In genomic region chr11:52345939-52346634, GRCm38 (mm10) we compare ENCODE assay signal across 8 mouse cellular contexts. TPM values are rescaled to one million over a fixed set of nuclear protein-coding genes. Genes with fewer than 3 reads are reported as not detected.
DNase-seq lines count a peak whose midpoint lies in the region; ATAC-seq and TF ChIP-seq lines count a peak whose summit lies in the region.

No protein-coding gene starts in this region.

- in situ Hi-C loops in ES-E14 (cut with MboI; ENCODE audit: low sequenced_read_pairs in 2 of 2, unreplicated experiment in 2 of 2): loop anchor here (10.0 kb wide), 3 partner anchors 91 to 211 kb away; no protein-coding TSS in a partner anchor

- peak; percentile 98 for DNase-seq in ES-E14 (ENCODE audit: low read depth, low spot score)
- peak; percentile 84 for DNase-seq in cerebellum, adult 11 months
- peak; percentile 75 to 82 for DNase-seq in heart, postnatal 36 days
- peak; percentile 76 to 84 for DNase-seq in layer of hippocampus, adult 2 months (ENCODE audit: low spot score in 2 of 2)
- peak; percentile 97 for DNase-seq in lung, embryonic 14.5 days
- DNase-seq in thymus, adult 2 months: peak; percentile 93

- H3K4me1 ChIP-seq in ES-E14 (ENCODE audit: control insufficient read depth in 2 of 2, insufficient read depth in 2 of 2, low read length in 2 of 2, poor library complexity in 1 of 2): peaks cover 3 to 20% of the 10 kb centered on the region in 2 experiments
- peaks cover 4% of the 10 kb centered on the region; the same call in 1 of the 2 replicates for H3K4me1 ChIP-seq in forebrain, embryonic 15.5 days
- H3K4me1 ChIP-seq in lung, embryonic 14.5 days (ENCODE audit: insufficient read depth): no peaks in the 10 kb centered on the region
- peaks cover 14% of the 10 kb centered on the region for H3K4me1 ChIP-seq in olfactory bulb, adult 2 months (ENCODE audit: control insufficient read depth, insufficient read depth, low read length)
- H3K4me1 ChIP-seq in thymus, adult 2 months (replicated peaks; ENCODE audit: control insufficient read depth, insufficient read depth, low read length): peaks cover 53% of the 10 kb centered on the region

- intact Hi-C loops in heart, postnatal 36 days (cut with DNase I): loop anchor here (1.0 to 2.0 kb wide), 2 partner anchors 126 to 203 kb away; no protein-coding TSS in a partner anchor

- peak; percentile 98 for TF ChIP-seq CTCF in layer of hippocampus, adult 2 months (conservative IDR thresholded peaks at IDR 0.05)
- peak; percentile 95 for TF ChIP-seq CTCF in lung, embryonic 14.5 days (IDR thresholded peaks at IDR 0.05; ENCODE audit: low read depth)
- TF ChIP-seq CTCF in olfactory bulb, adult 2 months (IDR thresholded peaks at IDR 0.05; ENCODE audit: insufficient read depth, low read depth, low read length): peak; percentile 82
- TF ChIP-seq CTCF in thymus, adult 2 months (IDR thresholded peaks at IDR 0.05; ENCODE audit: borderline replicate concordance, control insufficient read depth, extremely low read depth, insufficient read depth, low read length, poor library complexity): peak; percentile 77; the same call in 1 of the 2 replicates

- no peaks in the 10 kb centered on the region for H3K9me3 ChIP-seq in ES-E14 (ENCODE audit: control insufficient read depth, insufficient read depth, low read depth, low read length)
- no peaks in the 10 kb centered on the region for H3K9me3 ChIP-seq in forebrain, embryonic 15.5 days
- no peaks in the 10 kb centered on the region for H3K9me3 ChIP-seq in lung, embryonic 14.5 days (ENCODE audit: low read depth, low read length)

- peak overlapping the region; percentile 41 to 74 for H3K4me3 ChIP-seq in ES-E14 (ENCODE audit: insufficient read depth in 1 of 2, low read depth in 1 of 2, low read length in 2 of 2, poor library complexity in 1 of 2, severe bottlenecking in 1 of 2)
- peak overlapping the region; percentile 24 for H3K4me3 ChIP-seq in forebrain, embryonic 15.5 days
- peak overlapping the region; percentile 30 for H3K4me3 ChIP-seq in layer of hippocampus, adult 2 months
- peak overlapping the region; percentile 30 for H3K4me3 ChIP-seq in lung, embryonic 14.5 days (ENCODE audit: low read depth, low read length)
- H3K4me3 ChIP-seq in olfactory bulb, adult 2 months (ENCODE audit: insufficient read depth, low read depth, low read length): peak overlapping the region; percentile 28; the same call in 1 of the 2 replicates
- peak overlapping the region; percentile 13; the same call in 1 of the 2 replicates for H3K4me3 ChIP-seq in thymus, adult 2 months (ENCODE audit: control insufficient read depth, insufficient read depth, low read length)

- H3K4me2 ChIP-seq in forebrain, embryonic 15.5 days (replicated peaks): peak overlapping the region; percentile 37
- peak overlapping the region; percentile 63 for H3K4me2 ChIP-seq in lung, embryonic 14.5 days

- H3K27ac ChIP-seq in ES-E14 (ENCODE audit: insufficient read depth, low read depth, low read length, poor library complexity, severe bottlenecking): no peak overlapping the region; the same call in 1 of the 2 replicates
- H3K27ac ChIP-seq in forebrain, embryonic 15.5 days (replicated peaks): no peak overlapping the region; the same call in 1 of the 2 replicates
- H3K27ac ChIP-seq in layer of hippocampus, adult 2 months: peak overlapping the region; percentile 37
- no peak overlapping the region for H3K27ac ChIP-seq in lung, embryonic 14.5 days (ENCODE audit: low read depth)
- no peak overlapping the region for H3K27ac ChIP-seq in olfactory bulb, adult 2 months (ENCODE audit: insufficient read depth, low read depth, low read length)
- H3K27ac ChIP-seq in thymus, adult 2 months (ENCODE audit: control insufficient read depth, insufficient read depth, low read length): peak overlapping the region; percentile 13

- peak; percentile 30; the same call in 1 of the 2 replicates for ATAC-seq in forebrain, embryonic 15.5 days (replicated peaks)
- peak; percentile 35; the same call in 1 of the 2 replicates for ATAC-seq in lung, embryonic 14.5 days (ENCODE audit: insufficient read depth)

- H3K27me3 ChIP-seq in forebrain, embryonic 15.5 days: no peaks in the 10 kb centered on the region
- H3K27me3 ChIP-seq in lung, embryonic 14.5 days (ENCODE audit: insufficient read depth, low read length): no peaks in the 10 kb centered on the region
- no peaks in the 10 kb centered on the region for H3K27me3 ChIP-seq in thymus, adult 2 months (ENCODE audit: control insufficient read depth, insufficient read depth, low read length)

- TF ChIP-seq POLR2A in olfactory bulb, adult 2 months (IDR thresholded peaks at IDR 0.05; ENCODE audit: insufficient read depth, low read depth, low read length): no peak
- TF ChIP-seq POLR2A in thymus, adult 2 months (IDR thresholded peaks at IDR 0.05; ENCODE audit: control insufficient read depth, extremely low read depth, insufficient read depth, low read length, poor library complexity): no peak

- WGBS in forebrain, embryonic 15.5 days: 11% methylated on average over 11 of the region's 12 CpGs
- 11% methylated on average over 10 of the region's 12 CpGs for WGBS in lung, embryonic 14.5 days
- 16% methylated on average over 12 of the region's 12 CpGs for WGBS in olfactory bulb, adult 2 months
- WGBS in thymus, adult 2 months: 3% methylated on average over 12 of the region's 12 CpGs

- H3K9ac ChIP-seq in ES-E14 (ENCODE audit: insufficient read depth, low read depth, low read length, poor library complexity, severe bottlenecking): peak overlapping the region; percentile 14; the same call in 1 of the 2 replicates
- no peak overlapping the region; the same call in 1 of the 2 replicates for H3K9ac ChIP-seq in forebrain, embryonic 15.5 days (replicated peaks)
- peak overlapping the region; percentile 31; the same call in 1 of the 2 replicates for H3K9ac ChIP-seq in lung, embryonic 14.5 days

- no peaks in the 10 kb centered on the region for H3K36me3 ChIP-seq in ES-E14 (ENCODE audit: control insufficient read depth, insufficient read depth, low read length, poor library complexity, severe bottlenecking)
- no peaks in the 10 kb centered on the region for H3K36me3 ChIP-seq in forebrain, embryonic 15.5 days
- H3K36me3 ChIP-seq in lung, embryonic 14.5 days (ENCODE audit: insufficient read depth): no peaks in the 10 kb centered on the region
- no peaks in the 10 kb centered on the region for H3K36me3 ChIP-seq in thymus, adult 2 months (ENCODE audit: control insufficient read depth, insufficient read depth, low read length)

TF ChIP-seq in ES-E14, 5 proteins besides CTCF, POLR2A, EP300 and RAD21:
- no peak for TF ChIP-seq ZNF384 (IDR thresholded peaks at IDR 0.05; ENCODE audit: low read depth, low read length)
- no peak for TF ChIP-seq CHD2 (IDR thresholded peaks at IDR 0.05; ENCODE audit: low read depth, low read length)
- TF ChIP-seq MAFK (IDR thresholded peaks at IDR 0.05; ENCODE audit: insufficient read depth, low read depth, low read length): no peak
- no peak for TF ChIP-seq HCFC1 (IDR thresholded peaks at IDR 0.05; ENCODE audit: borderline replicate concordance, insufficient read depth, low read length)
- TF ChIP-seq ZC3H11A (IDR thresholded peaks at IDR 0.05; ENCODE audit: borderline replicate concordance, low read depth, low read length): peak; percentile 43; the same call in 1 of the 2 replicates

RNA-seq across cellular contexts. Expression of gene Vdac1, which starts 14.6 kb away (rescaled TPM):
- 238 and 268 TPM in 2 replicates for total RNA-seq in ES-E14 (2012; rRNA removed)
- polyA plus RNA-seq in forebrain, embryonic 15.5 days (2015; fragmentation: Nextera tagmentation; extraction: Ambion mirVana): 272 and 293 TPM in 2 replicates
- 1,000 to 10,000 TPM; 1,074 to 1,088 TPM for total RNA-seq in heart, postnatal 36 days (2021)
- total RNA-seq in layer of hippocampus, adult 2 months (2021): 100 to 1,000 TPM; 513 to 524 TPM
- 219 TPM in 2 replicates for polyA plus RNA-seq in lung, embryonic 14.5 days (2014; fragmentation: Nextera tagmentation; extraction: Ambion mirVana)
- 374 TPM in 1 of 2 replicates, not detected in the other for polyA plus RNA-seq in olfactory bulb, adult 2 months (2012; ENCODE audit: insufficient read depth, insufficient read length, low replicate concordance, missing spikeins)
- 64.8 and 70.3 TPM in 2 replicates for polyA plus RNA-seq in thymus, adult 2 months (2012; rRNA removed)

RNA-seq across cellular contexts. Expression of gene 9530068E07Rik, which starts 50.1 kb away (rescaled TPM):
- total RNA-seq in ES-E14 (2012; rRNA removed): 54.7 and 55.0 TPM in 2 replicates
- polyA plus RNA-seq in forebrain, embryonic 15.5 days (2015; fragmentation: Nextera tagmentation; extraction: Ambion mirVana): 112 and 118 TPM in 2 replicates
- total RNA-seq in heart, postnatal 36 days (2021): 10 to 100 TPM; 75.4 to 81.3 TPM
- total RNA-seq in layer of hippocampus, adult 2 months (2021): 10 to 100 TPM; 61.3 to 65.5 TPM
- polyA plus RNA-seq in lung, embryonic 14.5 days (2014; fragmentation: Nextera tagmentation; extraction: Ambion mirVana): 235 and 242 TPM in 2 replicates
- polyA plus RNA-seq in olfactory bulb, adult 2 months (2012; ENCODE audit: insufficient read depth, insufficient read length, low replicate concordance, missing spikeins): not detected in 2 replicates
- 124 and 127 TPM in 2 replicates for polyA plus RNA-seq in thymus, adult 2 months (2012; rRNA removed)

Comparison
In these comparisons a context has a peak if more than half of its experiments do, and no peak if none do; other contexts are left out.
1. H3K27ac ChIP-seq: peak in layer of hippocampus, adult 2 months (single experiment) and thymus, adult 2 months (single experiment); none in ES-E14 (single experiment), forebrain, embryonic 15.5 days (single experiment), lung, embryonic 14.5 days (single experiment) and olfactory bulb, adult 2 months (single experiment).
2. Peak in every context shown above with its lines, with median percentiles within 50 percentile points of each other: DNase-seq, H3K4me3 ChIP-seq and CTCF ChIP-seq.